Mouse (Mus musculus) spleen, postnatal 10 days (tissue): Measurements from ENCODE around the gene Tmem50b.

Experiments used
- DNase-seq, 2 experiments: peaks; one replicate each; pipeline ENCODE4 v3.0.0; 2021 to 2022; ENCODE audit warnings: low spot score in 2 of 2

Tmem50b gene

GRCm38 (mm10) chr16:91609501-91610245 is 12.1 kb upstream of the Tmem50b start:
- no peak for DNase-seq

- no peak for DNase-seq
Observed at GRCm38 (mm10) chr16:91606958-91607357, 9.4 kb upstream of the Tmem50b start.

GRCm38 (mm10) chr16:91605156-91605555 is 7.6 kb upstream of the Tmem50b start:
- no peak for DNase-seq

GRCm38 (mm10) chr16:91601693-91602092 is 4.1 kb upstream of the Tmem50b start:
- no peak for DNase-seq

- DNase-seq = no peak
Observed at GRCm38 (mm10) chr16:91601081-91601480, 3.5 kb upstream of the Tmem50b start.

GRCm38 (mm10) chr16:91599242-91599641 is 1.6 kb upstream of the Tmem50b start:
- DNase-seq = no peak

- peak in 1 of 2 experiments; percentile 46 for DNase-seq
Observed at GRCm38 (mm10) chr16:91596779-91597671, 575 bp downstream of the Tmem50b start.

- DNase-seq = no peak
Observed at GRCm38 (mm10) chr16:91596397-91596778, 1.2 kb downstream of the Tmem50b start.

GRCm38 (mm10) chr16:91595076-91595475 is 2.5 kb downstream of the Tmem50b start:
- no peak for DNase-seq

- DNase-seq = no peak
Observed at GRCm38 (mm10) chr16:91593262-91593661, 4.3 kb downstream of the Tmem50b start.

GRCm38 (mm10) chr16:91592162-91592561 is 5.4 kb downstream of the Tmem50b start:
- DNase-seq = no peak

- no peak for DNase-seq
Observed at GRCm38 (mm10) chr16:91588703-91589102, 8.9 kb downstream of the Tmem50b start.

GRCm38 (mm10) chr16:91587730-91588453 is 9.7 kb downstream of the Tmem50b start:
- DNase-seq = no peak

- DNase-seq = no peak
Observed at GRCm38 (mm10) chr16:91586244-91586643, 11.4 kb downstream of the Tmem50b start.

GRCm38 (mm10) chr16:91585617-91586016 is 12.0 kb downstream of the Tmem50b start:
- no peak for DNase-seq

GRCm38 (mm10) chr16:91582307-91582706 is 15.3 kb downstream of the Tmem50b start:
- DNase-seq = peak; percentile 55 to 81

- no peak for DNase-seq
Observed at GRCm38 (mm10) chr16:91578980-91579720, 18.4 kb downstream of the Tmem50b start.

- no peak for DNase-seq
Observed at GRCm38 (mm10) chr16:91575151-91575550, 22.4 kb downstream of the Tmem50b start.

- DNase-seq = no peak
Observed at GRCm38 (mm10) chr16:91571105-91571504, 26.5 kb downstream of the Tmem50b start.

GRCm38 (mm10) chr16:91568960-91569359 is 28.6 kb downstream of the Tmem50b start:
- no peak for DNase-seq

GRCm38 (mm10) chr16:91566002-91566401 is 31.6 kb downstream of the Tmem50b start:
- DNase-seq = no peak
